Mouse (Mus musculus): Measurements from ENCODE around the gene Lrrc8b.

Gene Lrrc8b

GRCm38 (mm10) chr5:105415198-105415791 lies at the start of gene Lrrc8b:
Gene Lrrc8b, plus strand, starts transcription at chr5:105415775.
- peak; percentile 64 to 71 for DNase-seq (ENCODE audit: low spot score in 2 of 2)

- no peak for DNase-seq (ENCODE audit: low spot score in 2 of 2)
These were observed 34.1 kb upstream of the Lrrc8b start for GRCm38 (mm10) chr5:105381482-105381881.

GRCm38 (mm10) chr5:105390346-105390745 lies 25.2 kb upstream of the Lrrc8b start:
- DNase-seq (ENCODE audit: low spot score in 2 of 2) = no peak

- no peak for DNase-seq (ENCODE audit: low spot score in 2 of 2)
These were observed 21.8 kb upstream of the Lrrc8b start for GRCm38 (mm10) chr5:105393731-105394130.

- DNase-seq (ENCODE audit: low spot score in 2 of 2) = no peak
These were observed 20.4 kb upstream of the Lrrc8b start for GRCm38 (mm10) chr5:105395188-105395587.

GRCm38 (mm10) chr5:105398966-105399365 lies 16.6 kb upstream of the Lrrc8b start:
- DNase-seq (ENCODE audit: low spot score in 2 of 2) = no peak

GRCm38 (mm10) chr5:105399631-105400423 lies 15.7 kb upstream of the Lrrc8b start:
- peak; percentile 43 to 72 for DNase-seq (ENCODE audit: low spot score in 2 of 2)

GRCm38 (mm10) chr5:105400424-105401375 lies 14.9 kb upstream of the Lrrc8b start:
- no peak for DNase-seq (ENCODE audit: low spot score in 2 of 2)

- no peak for DNase-seq (ENCODE audit: low spot score in 2 of 2)
These were observed 14.0 kb upstream of the Lrrc8b start for GRCm38 (mm10) chr5:105401536-105401935.

- peak; percentile 61 to 85 for DNase-seq (ENCODE audit: low spot score in 2 of 2)
These were observed 10.6 kb upstream of the Lrrc8b start for GRCm38 (mm10) chr5:105404961-105405360.

GRCm38 (mm10) chr5:105407661-105408060 lies 7.9 kb upstream of the Lrrc8b start:
- no peak for DNase-seq (ENCODE audit: low spot score in 2 of 2)

GRCm38 (mm10) chr5:105409092-105409491 lies 6.5 kb upstream of the Lrrc8b start:
- DNase-seq (ENCODE audit: low spot score in 2 of 2) = no peak

GRCm38 (mm10) chr5:105410521-105411293 lies 4.9 kb upstream of the Lrrc8b start:
- no peak for DNase-seq (ENCODE audit: low spot score in 2 of 2)

GRCm38 (mm10) chr5:105411294-105411570 lies 4.3 kb upstream of the Lrrc8b start:
- peak; percentile 26 to 40 for DNase-seq (ENCODE audit: low spot score in 2 of 2)

GRCm38 (mm10) chr5:105411768-105412167 lies 3.8 kb upstream of the Lrrc8b start:
- DNase-seq (ENCODE audit: low spot score in 2 of 2) = no peak

- no peak for DNase-seq (ENCODE audit: low spot score in 2 of 2)
These were observed 2.9 kb upstream of the Lrrc8b start for GRCm38 (mm10) chr5:105412634-105413033.

GRCm38 (mm10) chr5:105414341-105415120 lies 1.0 kb upstream of the Lrrc8b start:
- no peak for DNase-seq (ENCODE audit: low spot score in 2 of 2)

GRCm38 (mm10) chr5:105415951-105416675 lies 538 bp downstream of the Lrrc8b start:
- peak; percentile 39 to 44 for DNase-seq (ENCODE audit: low spot score in 2 of 2)

- no peak for DNase-seq (ENCODE audit: low spot score in 2 of 2)
These were observed 1.6 kb downstream of the Lrrc8b start for GRCm38 (mm10) chr5:105417217-105417616.

GRCm38 (mm10) chr5:105418364-105418763 lies 2.8 kb downstream of the Lrrc8b start:
- no peak for DNase-seq (ENCODE audit: low spot score in 2 of 2)

Data from thymus, postnatal 10 days (tissue).